In the genomic region with DNA sequence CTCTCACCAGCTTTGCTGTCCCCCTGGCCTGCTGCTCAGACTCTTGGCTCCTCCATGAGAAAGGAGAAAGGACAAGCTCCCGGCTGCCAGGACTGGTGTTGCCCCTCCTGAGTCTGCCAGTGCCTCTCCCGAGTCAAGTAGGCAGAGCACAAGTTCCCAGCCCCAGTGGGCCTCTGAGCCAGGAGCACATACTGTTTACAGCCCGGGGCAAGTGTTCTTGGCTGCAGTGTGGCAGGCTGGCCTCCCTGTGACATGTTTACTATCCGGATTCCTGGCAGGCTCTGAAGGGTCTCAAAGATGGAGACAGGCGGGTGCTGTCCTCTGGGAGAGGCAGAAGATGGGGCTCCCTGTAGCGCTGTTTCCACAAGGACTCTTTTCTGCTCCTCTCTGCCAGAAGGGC, we compare ENCODE assay signal across 9 mouse cellular contexts. TPM values are rescaled to one million over a fixed set of nuclear protein-coding genes. Genes with fewer than 3 reads are reported as not detected.
DNase-seq lines count a peak whose midpoint lies in the region; ATAC-seq and TF ChIP-seq lines count a peak whose summit lies in the region.
"Had no signal": no experiment of that assay in that cellular context is flagged by ENCODE, and none has a peak within 500 bp of the region (broad histone marks: within the 10 kb centered on the region; RNA-seq: fewer than 3 reads in every experiment).

No protein-coding gene starts in this region.

- no peak for TF ChIP-seq CTCF in midbrain, postnatal 0 days (IDR thresholded peaks at IDR 0.05)

- no peak overlapping the region for H3K4me3 ChIP-seq in forebrain, embryonic 12.5 days (replicated peaks)
- no peak overlapping the region for H3K4me3 ChIP-seq in forebrain, embryonic 11.5 days (ENCODE audit: low read depth, low read length)
- H3K4me3 ChIP-seq in intestine, embryonic 16.5 days (ENCODE audit: low read length) = no peak overlapping the region
- H3K4me3 ChIP-seq in midbrain, postnatal 0 days (ENCODE audit: low read depth, low read length) = no peak overlapping the region
- H3K4me3 ChIP-seq: liver, embryonic 15.5 days had no signal

- H3K9me3 ChIP-seq in forebrain, embryonic 12.5 days = no peaks in the 10 kb centered on the region
- H3K9me3 ChIP-seq in forebrain, embryonic 11.5 days (ENCODE audit: control insufficient read depth, low read length) = no peaks in the 10 kb centered on the region
- H3K9me3 ChIP-seq in intestine, embryonic 16.5 days (ENCODE audit: control insufficient read depth, low read length) = no peaks in the 10 kb centered on the region
- H3K9me3 ChIP-seq in midbrain, postnatal 0 days (ENCODE audit: low read length) = no peaks in the 10 kb centered on the region
- H3K9me3 ChIP-seq: liver, embryonic 15.5 days had no signal

- 0 out of 2 replicates have a peak, but pooled peaks cover under 1% of the 10 kb centered on the region for H3K27me3 ChIP-seq in forebrain, embryonic 12.5 days
- no peaks in the 10 kb centered on the region for H3K27me3 ChIP-seq in forebrain, embryonic 11.5 days (ENCODE audit: control insufficient read depth, insufficient read depth, low read length)
- H3K27me3 ChIP-seq in intestine, embryonic 16.5 days (replicated peaks; ENCODE audit: control insufficient read depth, insufficient read depth, low read length) = no peaks in the 10 kb centered on the region
- H3K27me3 ChIP-seq in midbrain, postnatal 0 days (ENCODE audit: insufficient read depth, low read length) = no peaks in the 10 kb centered on the region
- H3K27me3 ChIP-seq: liver, embryonic 15.5 days had no signal

- H3K27ac ChIP-seq in forebrain, embryonic 12.5 days = no peak overlapping the region
- H3K27ac ChIP-seq in forebrain, embryonic 11.5 days (ENCODE audit: low read depth, low read length) = no peak overlapping the region
- peak overlapping the region; percentile 56 for H3K27ac ChIP-seq in intestine, embryonic 16.5 days (ENCODE audit: low read length)
- no peak overlapping the region for H3K27ac ChIP-seq in midbrain, postnatal 0 days (ENCODE audit: low read depth, low read length)
- H3K27ac ChIP-seq: liver, embryonic 15.5 days had no signal

- H3K4me2 ChIP-seq in forebrain, embryonic 12.5 days = no peak overlapping the region
- no peak overlapping the region for H3K4me2 ChIP-seq in forebrain, embryonic 11.5 days (ENCODE audit: low read depth, low read length, severe bottlenecking)
- no peak overlapping the region; the same call in 1 of the 2 replicates for H3K4me2 ChIP-seq in intestine, embryonic 16.5 days (ENCODE audit: low read depth, low read length)
- no peak overlapping the region for H3K4me2 ChIP-seq in midbrain, postnatal 0 days (ENCODE audit: low read depth, low read length, poor library complexity, severe bottlenecking)
- H3K4me2 ChIP-seq: liver, embryonic 15.5 days had no signal

- WGBS in forebrain, embryonic 12.5 days = 68% methylated on average over 6 of the region's 6 CpGs
- 67% methylated on average over 6 of the region's 6 CpGs for WGBS in forebrain, embryonic 11.5 days
- WGBS in intestine, embryonic 16.5 days = 30% methylated on average over 6 of the region's 6 CpGs
- 48% methylated on average over 6 of the region's 6 CpGs for WGBS in midbrain, postnatal 0 days

- 0 out of 2 replicates have a peak overlapping the region, but pooled peaks have one; percentile 25 for H3K9ac ChIP-seq in forebrain, embryonic 12.5 days
- H3K9ac ChIP-seq in forebrain, embryonic 11.5 days (ENCODE audit: low read length) = no peak overlapping the region
- peak overlapping the region; percentile 51; the same call in 1 of the 2 replicates for H3K9ac ChIP-seq in intestine, embryonic 16.5 days (ENCODE audit: low read depth, low read length)
- H3K9ac ChIP-seq in midbrain, postnatal 0 days (replicated peaks; ENCODE audit: low read length, poor library complexity, severe bottlenecking) = no peak overlapping the region
- H3K9ac ChIP-seq: liver, embryonic 15.5 days had no signal

- ATAC-seq in forebrain, embryonic 12.5 days (ENCODE audit: low FRiP score) = no peak
- no peak for ATAC-seq in forebrain, embryonic 11.5 days (replicated peaks; ENCODE audit: low FRiP score)
- no peak for ATAC-seq in intestine, embryonic 16.5 days
- ATAC-seq in midbrain, postnatal 0 days (ENCODE audit: low FRiP score) = no peak; the same call in 1 of the 2 replicates

- H3K4me1 ChIP-seq in forebrain, embryonic 12.5 days = peaks cover 45% of the 10 kb centered on the region
- H3K4me1 ChIP-seq in forebrain, embryonic 11.5 days (replicated peaks; ENCODE audit: control insufficient read depth, insufficient read depth, low read length) = peaks cover 10% of the 10 kb centered on the region
- peaks cover 47% of the 10 kb centered on the region for H3K4me1 ChIP-seq in intestine, embryonic 16.5 days (ENCODE audit: control insufficient read depth, insufficient read depth, low read length)
- no peaks in the 10 kb centered on the region; the same call in 1 of the 2 replicates for H3K4me1 ChIP-seq in midbrain, postnatal 0 days (ENCODE audit: insufficient read depth, low read length)

- no peaks in the 10 kb centered on the region for H3K36me3 ChIP-seq in forebrain, embryonic 12.5 days (replicated peaks)
- no peaks in the 10 kb centered on the region for H3K36me3 ChIP-seq in forebrain, embryonic 11.5 days (ENCODE audit: control insufficient read depth, insufficient read depth, low read length)
- H3K36me3 ChIP-seq in intestine, embryonic 16.5 days (ENCODE audit: control insufficient read depth, insufficient read depth, low read length) = no peaks in the 10 kb centered on the region
- H3K36me3 ChIP-seq in midbrain, postnatal 0 days (ENCODE audit: insufficient read depth, low read length) = no peaks in the 10 kb centered on the region
- H3K36me3 ChIP-seq: liver, embryonic 15.5 days had no signal

- no peak for DNase-seq in forebrain, embryonic 11.5 days (ENCODE audit: low spot score)
- peak; percentile 68 for DNase-seq in heart, adult 8-10 months (ENCODE audit: low spot score)
- DNase-seq in midbrain, postnatal 0 days (ENCODE audit: low spot score) = peak; percentile 59
- no peak for DNase-seq in layer of hippocampus, adult 8-10 months (ENCODE audit: low spot score in 2 of 2)
- no peak for DNase-seq in cerebellum, postnatal 25 days
- no peak for DNase-seq in kidney, adult 9 months

RNA-seq across cellular contexts. Expression of a gene that starts 28.7 kb away (rescaled TPM):
- polyA plus RNA-seq in forebrain, embryonic 12.5 days (2016; fragmentation: Nextera tagmentation; extraction: Ambion mirVana) = 20.4 and 27.0 TPM in 2 replicates
- 22.2 and 23.6 TPM in 2 replicates for polyA plus RNA-seq in forebrain, embryonic 11.5 days (2014; fragmentation: Nextera tagmentation; extraction: Ambion mirVana)
- total RNA-seq in heart, adult 8-10 months (2022) = 10 to 100 TPM; 18.9 to 29.1 (median 23.3) TPM
- polyA plus RNA-seq in intestine, embryonic 16.5 days (2015; fragmentation: Nextera tagmentation; extraction: Ambion mirVana) = 7.3 and 8.3 TPM in 2 replicates
- 47.3 and 51.3 TPM in 2 replicates for total RNA-seq in midbrain, postnatal 0 days (2014; rRNA removed)
- 9.9 and 12.4 TPM in 2 replicates for polyA plus RNA-seq in midbrain, postnatal 0 days (2015; fragmentation: Nextera tagmentation; extraction: Ambion mirVana)
- total RNA-seq in layer of hippocampus, adult 8-10 months (2022) = 100 to 1,000 TPM; 114 to 136 (median 127) TPM

Comparison
In these comparisons a context has a peak if more than half of its experiments do, and no peak if none do; other contexts are left out.
1. H3K9ac ChIP-seq: peak in forebrain, embryonic 12.5 days (single experiment) and intestine, embryonic 16.5 days (single experiment); none in forebrain, embryonic 11.5 days (single experiment) and midbrain, postnatal 0 days (single experiment).
2. DNase-seq: peak in heart, adult 8-10 months (single experiment) and midbrain, postnatal 0 days (single experiment); none in forebrain, embryonic 11.5 days (single experiment), layer of hippocampus, adult 8-10 months (0 of 2), cerebellum, postnatal 25 days (0 of 2) and kidney, adult 9 months (single experiment).